Mouse (Mus musculus) ES-CJ7 (cell line): ENCODE measurements around the gene Arid5b.

ENCODE experiments used
- DNase-seq: peaks from one replicate; pipeline ENCODE4 v3.0.0; 2011; ENCODE audit warnings: low read depth, low spot score

The Arid5b gene

GRCm38 (mm10) chr10:68278632-68279361 is at the start of gene Arid5b:
Gene Arid5b, minus strand, starts transcription at chr10:68278740.
- DNase-seq: peak; percentile 74

DNA sequence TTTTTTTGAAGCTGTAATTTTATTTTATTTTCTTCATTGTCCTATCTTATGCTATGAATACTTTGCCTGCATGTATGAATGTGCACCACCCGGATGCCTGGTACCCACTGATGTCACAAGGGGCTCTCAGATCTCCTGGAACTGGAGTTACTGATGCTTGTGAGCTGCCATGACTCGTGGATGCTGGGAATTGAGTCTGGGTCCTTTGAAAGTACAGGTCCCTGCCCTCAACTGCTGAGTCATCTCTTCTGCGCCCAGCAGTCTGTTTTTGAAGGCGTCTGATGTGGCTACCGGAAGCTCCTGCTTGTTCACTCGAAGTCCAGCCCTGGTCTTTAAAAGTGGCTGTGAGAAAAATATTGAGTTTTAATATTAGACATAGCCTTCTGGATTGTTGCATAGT is 46.8 kb upstream of the Arid5b start:
- DNase-seq: no peak

DNA sequence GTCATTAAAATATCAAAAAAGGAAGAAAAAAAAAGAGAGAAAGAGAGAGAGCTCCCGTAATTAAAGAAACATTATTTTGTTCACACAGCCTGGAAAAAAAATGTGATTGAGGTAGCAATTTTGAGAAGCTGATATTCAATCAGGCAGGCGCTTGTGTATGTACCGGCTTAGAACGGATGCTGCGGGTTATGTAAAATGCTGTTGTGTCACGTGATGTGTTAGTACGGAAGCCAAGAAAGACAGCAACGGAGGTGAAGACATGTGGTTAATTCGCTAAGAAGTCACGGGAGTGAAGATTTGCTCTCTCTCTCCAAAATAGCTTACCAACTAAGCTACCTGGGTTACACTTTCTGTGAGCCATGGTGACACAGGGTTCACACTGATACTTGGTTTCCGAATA is 45.5 kb upstream of the Arid5b start:
- DNase-seq: no peak

GRCm38 (mm10) chr10:68323167-68323566 is 44.6 kb upstream of the Arid5b start:
- no peak for DNase-seq

- no peak for DNase-seq
Observed at GRCm38 (mm10) chr10:68320986-68321385, 42.4 kb upstream of the Arid5b start.

DNA sequence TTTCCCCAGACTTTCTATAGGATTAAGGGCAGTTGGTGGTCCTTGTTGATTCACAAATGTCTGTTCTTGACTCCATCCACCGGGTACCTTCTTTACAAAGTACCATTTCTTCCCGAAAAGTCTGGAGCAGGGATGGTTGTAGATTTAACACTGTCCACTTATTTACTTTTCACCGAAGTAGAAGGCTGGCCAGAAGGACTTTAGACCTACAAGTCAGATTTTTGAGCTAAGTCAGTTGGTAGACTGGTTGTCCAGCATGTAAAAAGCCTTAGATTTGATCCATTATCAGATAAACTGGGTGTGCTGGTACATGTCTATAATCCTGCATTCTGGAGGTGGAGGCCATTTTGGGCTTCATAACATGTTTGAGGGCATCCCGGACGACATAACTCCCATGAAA is 42.0 kb upstream of the Arid5b start:
- DNase-seq: no peak

DNA sequence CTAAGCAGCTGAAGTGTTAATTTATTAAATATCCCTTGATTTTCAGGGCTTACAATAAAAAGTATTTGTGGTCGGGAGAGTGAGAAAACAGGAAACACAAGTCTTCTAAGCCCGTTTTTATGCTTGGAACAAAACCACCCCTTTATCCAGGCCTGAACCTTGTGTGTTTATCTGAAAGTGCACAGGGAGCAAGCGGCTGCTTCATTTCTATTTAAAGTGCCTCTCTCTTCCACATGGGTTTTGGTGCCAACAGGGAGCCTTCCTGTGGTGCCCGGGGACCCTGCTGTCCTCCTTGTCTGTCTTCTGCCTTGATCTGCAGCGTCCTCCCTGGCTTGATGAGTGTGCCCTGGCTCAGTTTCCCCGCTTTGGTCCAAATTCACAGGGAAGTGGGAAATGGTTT is 40.9 kb upstream of the Arid5b start:
- no peak for DNase-seq

GRCm38 (mm10) chr10:68318438-68318979 is 40.0 kb upstream of the Arid5b start:
- DNase-seq: no peak

DNA sequence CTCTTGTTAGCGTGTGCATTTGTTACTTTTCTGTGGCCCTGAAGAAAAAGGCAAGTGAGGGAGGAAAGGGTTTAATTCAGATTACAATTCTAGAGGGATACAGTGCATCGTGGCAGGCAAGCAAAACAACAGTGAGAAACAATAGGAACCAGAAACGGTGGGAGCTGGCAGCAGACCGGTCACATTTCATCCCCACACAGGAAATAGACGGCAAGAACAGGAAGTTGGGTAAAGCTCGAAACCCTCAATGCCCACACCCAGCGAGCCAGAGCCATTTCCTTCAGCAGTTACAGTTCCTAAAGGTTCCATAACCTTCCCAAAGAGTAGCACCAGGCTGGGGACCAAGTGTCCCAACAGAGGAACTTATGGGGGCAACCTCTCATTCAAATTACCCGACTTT is 34.2 kb upstream of the Arid5b start:
- DNase-seq: no peak

- DNase-seq: no peak
Observed at GRCm38 (mm10) chr10:68301013-68301412, 22.5 kb upstream of the Arid5b start.

DNA sequence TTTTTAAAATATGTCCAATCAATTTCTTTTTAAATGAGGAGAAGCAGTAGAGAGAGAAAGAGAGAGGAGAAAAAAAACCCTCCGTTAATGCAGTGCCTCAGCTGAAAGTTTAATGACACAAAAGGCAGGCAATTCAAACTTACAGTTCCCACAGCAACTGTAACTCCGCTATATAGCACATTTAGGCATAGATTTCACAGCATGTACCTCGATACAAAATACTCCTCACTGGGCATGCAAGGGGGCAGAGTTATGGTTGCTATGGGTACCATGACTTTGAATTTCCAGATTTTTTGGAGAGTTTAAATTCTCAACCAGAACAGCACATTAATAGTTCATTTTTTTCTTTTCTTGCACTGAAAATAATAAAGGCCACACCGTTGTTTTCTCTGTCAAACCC is 10.9 kb upstream of the Arid5b start:
- no peak for DNase-seq

DNA sequence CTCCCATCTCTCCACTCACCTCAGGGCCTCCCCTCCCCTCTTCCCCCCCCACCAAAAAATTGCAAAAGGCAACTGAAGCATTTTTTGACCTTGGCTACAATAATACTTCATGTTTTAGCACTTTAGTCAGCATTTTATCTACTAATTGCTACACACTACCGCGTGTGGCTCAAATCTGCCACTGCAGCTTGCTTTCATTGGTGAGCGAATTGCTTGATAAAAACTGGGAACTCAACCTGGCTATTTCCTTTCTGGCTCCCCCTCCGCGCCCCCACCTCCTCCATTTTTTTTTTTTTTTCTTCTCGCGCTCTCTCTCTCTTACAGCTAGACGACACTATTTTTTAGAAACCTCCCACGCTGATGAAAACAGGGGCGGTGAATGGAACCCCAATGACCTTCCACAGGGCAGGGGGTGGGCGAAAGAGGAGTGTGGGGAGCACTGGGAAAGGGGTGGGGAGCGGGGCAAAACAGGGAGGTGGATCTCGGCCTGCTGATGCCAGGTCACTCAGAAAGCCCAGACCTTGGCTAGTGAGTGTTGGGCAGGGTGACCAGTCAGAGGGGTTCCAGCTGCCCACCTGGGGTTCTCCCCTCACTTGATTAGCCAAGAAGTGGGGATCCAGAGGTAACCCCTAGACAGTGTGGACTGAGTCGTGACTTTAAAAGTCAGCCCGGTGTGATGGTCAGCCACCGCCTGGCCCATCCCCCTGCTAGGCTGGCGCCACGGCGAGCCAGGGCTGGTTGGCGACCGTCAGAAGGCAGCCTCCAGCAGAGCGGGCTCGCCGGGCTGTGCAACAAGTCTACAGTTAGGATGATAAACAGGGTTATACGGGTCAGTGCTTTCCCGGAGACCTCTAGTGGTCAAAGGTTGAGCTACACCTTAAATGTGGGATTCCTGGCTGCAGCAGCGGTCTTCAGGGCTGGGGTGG is 4.2 kb upstream of the Arid5b start:
- peak; percentile 92 for DNase-seq

GRCm38 (mm10) chr10:68281775-68282106 is 3.2 kb upstream of the Arid5b start:
- DNase-seq: no peak

DNA sequence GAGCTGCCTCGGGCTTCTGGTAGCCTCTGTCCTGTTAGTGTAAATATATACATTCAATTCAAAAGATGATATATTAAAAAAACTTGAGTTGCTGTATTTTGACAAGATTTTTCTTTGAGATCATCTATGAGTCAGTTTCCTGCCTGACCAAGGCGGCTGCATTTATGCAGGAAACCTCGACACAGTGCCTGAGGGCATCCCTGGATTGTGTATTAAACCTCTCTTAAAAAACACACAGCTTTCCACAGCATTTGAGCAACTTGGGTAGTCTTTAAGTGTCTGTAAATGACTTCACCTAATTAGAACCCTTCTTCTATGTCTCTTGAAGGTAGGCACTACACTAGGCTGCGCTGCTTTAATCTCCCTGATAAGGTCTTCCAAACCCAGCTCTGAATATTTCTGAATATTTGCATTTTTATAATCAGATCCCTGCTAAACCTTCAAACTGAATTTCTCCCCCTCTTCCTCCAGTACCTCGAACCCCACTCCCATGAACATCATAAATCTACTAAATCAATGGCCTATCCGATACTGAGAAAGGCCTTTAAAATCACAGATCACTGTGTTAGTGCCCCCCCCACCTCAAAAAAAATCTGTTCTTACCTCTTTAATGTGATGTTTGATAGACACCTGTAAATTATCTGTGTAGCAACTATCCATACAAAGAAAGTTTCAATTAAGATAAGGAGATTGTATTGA is 2.7 kb upstream of the Arid5b start:
- no peak for DNase-seq

- peak; percentile 41 for DNase-seq
Observed at GRCm38 (mm10) chr10:68279516-68280501, 1.3 kb upstream of the Arid5b start.

DNA sequence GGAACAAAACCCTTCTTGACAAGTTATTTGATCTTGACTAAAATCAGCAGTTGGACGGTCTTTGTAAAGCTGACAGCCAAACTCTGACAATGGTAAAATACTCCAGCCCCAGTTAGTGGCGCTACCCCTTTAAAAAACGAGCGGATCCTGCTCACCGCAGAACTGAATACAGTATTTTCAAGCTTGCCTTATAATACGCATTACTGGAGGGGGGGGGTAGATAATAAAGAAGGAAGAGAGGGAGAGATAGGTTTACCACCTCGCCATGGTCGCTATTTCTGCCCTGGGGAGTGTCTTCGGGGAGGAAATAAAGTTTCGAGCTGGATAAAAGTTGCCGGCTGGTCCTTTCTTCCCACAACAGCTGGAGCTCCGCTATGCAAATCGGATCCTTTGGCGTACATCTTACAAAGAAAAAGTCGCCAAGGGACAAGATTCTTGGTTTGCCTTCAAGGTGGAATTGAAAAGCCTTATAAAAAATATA is 829 bp downstream of the Arid5b start:
- no peak for DNase-seq

GRCm38 (mm10) chr10:68276976-68277441 is 1.5 kb downstream of the Arid5b start:
- peak; percentile 51 for DNase-seq

- peak; percentile 92 for DNase-seq
Observed at GRCm38 (mm10) chr10:68276350-68276975, 2.1 kb downstream of the Arid5b start.

DNA sequence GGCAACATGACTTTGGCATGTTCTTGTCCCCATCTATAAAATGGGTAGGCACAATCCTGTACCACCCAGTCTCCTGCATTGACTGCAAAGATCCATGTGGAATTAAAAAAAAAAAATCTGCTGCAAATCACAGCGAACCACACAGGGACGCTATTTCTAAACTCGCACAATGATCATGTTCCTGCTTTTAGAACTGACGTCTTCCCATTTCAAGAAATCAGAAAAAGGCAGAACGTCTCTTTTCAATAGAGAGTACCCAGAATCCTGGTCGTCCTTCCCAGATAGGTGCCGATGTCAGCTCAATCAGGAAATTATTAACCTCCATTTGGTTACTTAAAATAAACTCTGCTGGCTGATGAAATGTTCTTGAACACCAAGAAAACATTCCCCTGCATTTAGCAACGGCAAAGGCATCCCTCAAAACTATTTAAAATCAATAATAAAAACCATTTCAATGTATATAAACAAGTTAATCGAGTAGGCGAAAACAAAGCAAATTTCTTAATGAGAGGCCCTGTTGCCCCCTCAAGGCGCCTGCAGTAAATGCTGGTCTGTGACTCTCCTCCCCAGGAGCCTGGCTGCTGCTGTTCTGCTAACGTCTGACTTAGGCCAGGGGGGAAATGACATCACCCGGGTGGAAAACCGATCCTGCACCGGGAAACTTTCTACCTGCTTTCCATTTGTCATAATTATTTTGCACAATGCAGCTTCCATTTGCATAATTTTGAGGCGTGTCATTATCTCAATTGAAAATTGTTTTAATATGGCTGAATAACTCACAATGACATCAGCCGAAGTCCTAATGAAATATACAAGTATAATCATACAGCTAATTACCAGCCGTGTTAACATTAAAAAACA is 3.4 kb downstream of the Arid5b start:
- no peak for DNase-seq
